Mouse (Mus musculus) cerebellum, postnatal 36 days (tissue): ENCODE measurements at regions not wholly inside any gene's neighbourhood (a gene's known extent, or its start where the extent isn't known, plus 50 kb on each side); places are given as distances from the start of the nearest gene placed in this dataset.
"Not testable (repeated sequence)": the region's sequence is repeated elsewhere in the genome, so short reads cannot be mapped to it uniquely, and the experiment has no call there.

Source experiments
- DNase-seq, 2 experiments: peaks; one replicate each; pipeline ENCODE4 v3.0.0; 2021 to 2022; ENCODE audit warnings: mixed read lengths in 2 of 2

DNA sequence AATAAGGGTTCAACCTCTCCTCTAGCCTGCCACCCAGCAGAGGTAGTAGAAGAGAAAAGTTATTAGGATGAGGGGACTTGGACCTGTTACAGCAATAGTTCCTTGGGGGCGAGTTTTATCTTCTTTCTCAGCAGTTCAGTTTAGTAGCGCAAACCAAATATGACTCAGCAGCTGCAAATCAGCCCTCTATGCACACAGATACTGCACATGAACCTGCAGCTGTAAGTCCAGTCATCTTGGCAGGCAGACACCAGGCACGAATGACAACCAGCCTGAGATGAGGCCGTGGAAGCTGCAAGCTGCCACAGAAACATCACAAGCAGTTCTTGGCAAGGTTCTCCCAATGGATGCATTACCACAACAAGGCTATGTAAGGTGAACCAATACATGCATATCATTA, 327.0 kb upstream of the Akr1e1 start:
- no peak for DNase-seq

DNA sequence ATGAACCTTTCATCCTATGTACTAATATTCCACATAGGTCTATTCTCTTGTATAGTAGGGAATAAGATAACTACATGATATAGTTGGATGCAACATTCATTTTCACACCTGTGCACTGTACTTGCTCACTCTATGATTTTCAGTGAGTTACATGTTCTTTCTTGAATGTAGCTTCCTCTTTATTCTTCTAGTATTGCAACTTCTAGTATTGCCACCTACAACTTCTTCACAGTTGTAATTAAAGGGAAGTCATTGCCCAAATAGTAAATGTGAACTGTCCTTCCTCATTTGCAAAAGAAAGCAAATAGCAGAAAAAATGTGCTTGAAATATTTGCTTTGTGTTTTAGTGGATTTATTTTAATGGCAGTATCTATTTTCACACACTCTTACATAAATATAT, 330.9 kb upstream of the Akr1e1 start:
- DNase-seq: no peak

DNA sequence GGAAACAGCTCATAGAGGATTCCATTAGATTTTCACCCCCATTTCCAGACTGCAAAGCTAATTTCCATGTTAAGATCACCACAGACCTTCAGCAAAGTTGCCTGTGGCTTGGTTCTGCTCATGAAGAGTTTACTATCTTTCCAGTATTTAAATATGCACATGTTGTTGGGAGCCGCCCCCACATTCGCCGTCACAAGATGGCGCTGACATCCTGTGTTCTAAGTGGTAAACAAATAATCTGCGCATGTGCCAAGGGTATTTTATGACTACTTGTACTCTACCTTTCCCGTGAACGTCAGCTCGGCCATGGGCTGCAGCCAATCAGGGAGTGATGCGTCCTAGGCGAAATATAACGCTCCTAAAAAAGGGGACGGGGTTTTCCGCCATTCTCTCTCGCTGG, 333.5 kb upstream of the Akr1e1 start:
- DNase-seq: peak; percentile 16 to 36

DNA sequence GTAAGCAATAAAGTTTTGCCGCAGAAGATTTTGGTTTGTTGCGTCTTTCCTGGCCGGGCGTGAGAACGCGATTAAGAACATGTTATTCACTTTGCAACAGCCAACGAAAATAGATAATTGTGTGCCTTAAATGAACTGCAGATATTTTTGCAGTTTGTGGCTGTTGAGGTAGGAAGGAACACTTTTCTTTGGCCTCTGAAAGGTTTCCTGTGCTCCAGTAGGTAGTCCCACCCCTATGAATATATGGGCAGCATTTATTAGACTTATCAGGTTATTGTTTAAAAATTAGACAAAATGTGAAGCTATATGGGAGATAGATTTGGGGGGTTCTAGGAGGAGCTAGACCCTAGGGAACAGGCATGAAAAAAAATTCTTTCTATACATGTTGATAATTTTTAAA, 334.1 kb upstream of the Akr1e1 start:
- peak in 1 of 2 experiments; percentile 4 for DNase-seq

DNA sequence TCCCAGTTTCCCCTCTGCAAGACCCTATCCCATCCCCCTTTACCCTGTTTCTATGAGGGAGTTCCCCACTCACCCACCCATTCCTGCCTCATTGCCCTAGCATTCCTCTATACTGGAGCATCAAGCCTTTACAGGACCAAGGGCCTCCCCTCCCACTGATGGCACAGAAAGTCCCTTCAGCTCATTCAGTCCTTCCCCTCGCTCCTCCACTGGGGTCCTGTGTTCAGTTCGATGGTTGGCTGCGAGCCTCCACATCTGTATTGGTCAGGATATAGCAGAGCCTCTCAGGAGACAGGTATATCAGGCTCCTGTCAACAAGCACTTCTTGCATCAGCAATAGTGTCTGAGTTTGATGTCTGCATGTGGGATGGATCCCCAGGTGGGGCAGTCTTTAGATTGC, 346.4 kb upstream of the Akr1e1 start:
- no peak for DNase-seq

DNA sequence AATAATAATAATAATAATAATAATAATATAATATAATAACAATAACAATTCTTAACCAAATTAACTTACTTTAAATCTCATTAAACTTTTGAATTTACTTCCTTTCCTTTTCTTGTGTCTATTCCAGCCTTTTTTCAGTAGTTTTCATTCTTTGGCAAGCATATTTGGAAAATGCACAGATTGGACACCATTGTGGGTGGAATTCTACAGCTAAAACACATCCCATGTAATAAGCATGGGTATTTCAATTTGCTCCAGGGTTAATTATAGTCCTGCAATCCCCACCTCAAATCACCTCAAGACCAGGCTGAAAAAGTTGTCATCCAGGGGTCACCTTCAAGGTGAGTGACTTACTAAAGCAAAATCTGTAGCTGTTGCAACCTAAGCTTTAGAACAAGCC, 355.9 kb upstream of the Akr1e1 start:
- DNase-seq: no peak

DNA sequence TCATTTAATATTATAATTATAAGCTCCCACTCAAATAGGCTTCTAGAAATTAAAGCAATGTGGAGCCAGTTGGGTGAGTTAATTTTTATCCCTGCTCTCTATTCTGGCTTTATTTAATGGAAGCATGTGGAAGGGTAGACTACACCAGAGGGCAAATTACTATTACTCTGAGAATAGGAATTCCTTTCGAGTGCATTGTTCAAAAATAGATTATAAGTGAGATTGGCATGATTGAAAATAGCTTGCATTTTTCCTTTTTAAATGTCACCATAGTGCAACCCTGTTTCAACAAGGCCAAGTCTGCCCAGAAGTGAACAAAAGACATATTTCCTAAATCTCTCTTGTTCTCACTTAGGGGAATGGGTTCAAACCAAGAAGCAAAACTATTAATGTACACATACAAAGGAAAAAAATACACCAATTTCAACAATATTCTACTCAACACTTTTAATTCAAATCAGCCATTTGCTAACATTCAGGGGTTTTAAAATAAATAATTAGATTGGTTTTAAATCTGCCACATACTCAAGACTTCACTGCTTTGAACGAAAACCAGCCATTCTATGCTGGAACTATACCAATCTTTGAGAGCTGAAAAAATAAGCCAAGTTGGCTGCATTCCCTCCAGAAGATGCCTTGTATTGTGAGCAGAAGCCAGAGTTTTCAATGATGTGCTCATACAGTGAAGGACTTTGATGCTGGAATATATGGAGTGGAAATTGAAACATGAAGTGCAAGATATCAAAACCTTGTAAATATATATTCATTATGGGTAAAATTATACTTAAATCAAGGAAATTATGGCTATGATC, 361.3 kb upstream of the Akr1e1 start:
- DNase-seq: no peak

DNA sequence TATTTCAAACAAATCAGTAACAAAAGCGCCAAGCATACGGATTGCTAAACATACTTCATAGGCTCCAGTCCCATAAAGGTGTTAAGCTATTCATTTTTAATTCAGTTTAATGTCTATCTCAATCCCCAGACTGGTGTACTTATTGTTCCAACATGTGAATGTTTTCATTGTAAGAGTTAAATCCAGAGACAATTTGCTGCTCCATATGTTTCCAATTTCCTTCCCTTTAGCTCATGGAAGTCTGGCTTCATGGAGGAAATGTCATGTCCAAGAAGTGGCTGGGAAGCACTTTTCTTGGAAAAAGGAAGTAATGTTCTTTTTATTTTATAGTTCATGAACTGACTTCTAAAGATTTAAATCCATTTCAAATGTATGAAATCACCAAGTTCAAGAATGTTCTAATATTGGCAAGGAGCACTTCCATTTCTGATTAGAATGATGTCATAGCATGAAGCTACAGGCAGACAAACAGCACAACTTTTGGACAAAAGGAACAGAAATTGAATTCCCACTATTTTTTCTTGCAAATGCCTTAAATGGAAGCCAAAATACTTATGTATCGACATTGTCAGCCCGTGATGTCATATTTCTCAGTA, 362.6 kb upstream of the Akr1e1 start:
- DNase-seq: no peak

DNA sequence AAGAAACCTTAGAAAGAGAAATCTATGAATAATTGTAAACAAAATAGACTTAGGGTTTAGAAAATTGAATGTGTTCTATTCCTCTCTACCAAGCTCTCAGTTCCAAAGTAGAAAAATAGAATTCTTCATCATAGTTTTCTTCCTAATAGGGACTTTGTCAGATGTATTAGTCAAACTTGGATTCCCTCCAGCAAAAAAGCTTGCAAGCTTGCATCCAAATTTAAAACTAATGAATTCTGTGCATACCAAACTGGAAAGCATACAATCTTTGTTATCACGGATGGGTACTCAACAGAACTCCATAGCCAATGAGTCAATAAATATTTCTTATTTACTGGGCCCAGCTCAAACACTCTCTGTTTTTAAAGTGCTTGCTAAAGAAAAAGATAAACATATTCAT, 383.9 kb upstream of the Akr1e1 start:
- no peak for DNase-seq

DNA sequence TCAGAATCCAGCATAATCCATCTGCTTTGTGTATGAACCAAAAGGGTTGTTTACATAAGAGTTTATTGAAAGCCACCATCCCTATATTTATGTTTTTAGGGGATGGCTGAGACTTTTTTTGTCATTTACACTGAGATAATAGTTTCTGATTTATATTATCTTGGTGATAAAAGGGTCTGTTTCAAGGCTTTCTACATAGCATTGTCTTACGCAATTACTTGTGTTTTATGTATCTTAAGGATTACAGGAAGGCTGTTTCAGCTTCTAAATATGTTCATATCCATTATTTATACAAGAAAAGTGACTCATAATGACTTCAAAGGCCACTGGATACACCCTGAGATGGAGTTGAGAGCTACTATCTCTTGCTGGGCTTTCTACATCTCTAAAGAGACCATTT, 399.3 kb upstream of the Akr1e1 start:
- no peak for DNase-seq

DNA sequence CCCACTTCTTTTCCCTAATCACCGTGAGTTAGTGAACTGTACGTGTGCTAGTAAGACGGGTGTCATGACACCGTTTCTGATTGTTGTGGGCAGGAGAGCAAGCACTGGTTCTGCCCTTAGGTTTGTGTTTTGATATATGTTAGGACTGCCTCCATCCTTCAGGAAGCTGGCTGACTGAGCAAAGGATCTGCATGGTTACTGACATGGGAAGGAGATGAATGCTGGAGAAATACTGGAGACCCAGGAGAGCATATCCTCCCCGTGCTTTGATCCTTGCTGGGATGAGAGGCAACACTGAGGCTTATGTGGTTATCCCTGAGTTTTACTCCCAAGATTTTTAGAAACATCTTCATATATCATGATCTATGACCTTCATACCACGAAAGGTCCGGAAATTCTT, 413.5 kb upstream of the Akr1e1 start:
- DNase-seq: no peak

DNA sequence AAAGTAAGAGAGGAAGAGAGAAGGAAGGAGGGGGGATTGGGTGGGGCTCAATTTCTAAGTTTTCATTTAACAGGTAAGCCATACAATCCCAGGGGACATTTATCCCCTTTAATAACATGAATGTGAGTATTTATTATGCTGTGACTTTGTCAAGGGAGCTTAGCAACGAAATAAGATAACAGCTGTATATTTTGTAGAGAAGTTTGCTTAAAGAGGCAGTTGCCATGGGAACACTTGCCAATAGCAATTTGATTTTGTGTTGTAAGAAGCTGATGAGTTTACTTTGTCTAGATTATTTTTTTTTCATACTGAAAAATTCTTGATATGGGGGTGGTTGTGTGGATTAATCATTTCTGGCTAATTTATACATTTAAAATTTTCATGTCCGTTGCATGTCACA, 450.9 kb upstream of the Akr1e1 start:
- no peak for DNase-seq

DNA sequence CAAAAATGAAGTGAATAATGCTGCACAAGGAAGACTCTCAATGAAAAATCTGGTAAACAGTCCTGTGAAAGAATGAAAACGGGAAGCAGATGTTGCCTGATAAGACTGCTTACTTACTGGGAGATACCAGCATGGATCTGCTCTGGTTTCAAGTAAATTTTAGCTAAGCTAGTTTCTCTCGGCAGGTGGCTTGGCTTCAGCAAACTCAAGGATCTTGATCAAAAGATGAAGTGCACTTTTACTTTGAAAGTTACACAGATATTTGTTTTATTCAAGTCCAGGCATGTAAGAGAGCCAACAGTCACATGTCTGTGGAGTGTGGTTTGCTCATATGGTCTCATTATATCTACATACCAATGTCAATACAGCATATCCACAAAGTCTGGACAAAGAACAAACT, 451.5 kb upstream of the Akr1e1 start:
- DNase-seq: no peak

DNA sequence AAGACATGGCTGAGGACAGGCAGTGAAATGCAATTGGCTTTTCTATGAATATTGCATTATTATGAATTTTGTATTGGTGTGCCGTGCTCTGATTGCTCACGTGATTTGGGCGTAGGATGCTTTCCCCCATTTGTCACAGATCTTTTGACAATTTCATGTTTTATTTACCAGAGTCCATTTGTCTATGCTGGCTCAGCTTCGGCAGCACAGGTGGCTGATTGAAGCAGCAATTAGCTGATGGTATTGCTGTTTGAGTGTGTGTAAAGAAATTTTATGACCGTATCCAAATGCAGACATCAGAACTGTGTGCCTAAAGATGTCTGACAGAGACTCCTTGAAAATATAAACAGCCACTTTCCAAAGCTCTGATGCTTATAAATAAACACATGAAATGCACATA, 498.5 kb upstream of the Akr1e1 start:
- DNase-seq: no peak

DNA sequence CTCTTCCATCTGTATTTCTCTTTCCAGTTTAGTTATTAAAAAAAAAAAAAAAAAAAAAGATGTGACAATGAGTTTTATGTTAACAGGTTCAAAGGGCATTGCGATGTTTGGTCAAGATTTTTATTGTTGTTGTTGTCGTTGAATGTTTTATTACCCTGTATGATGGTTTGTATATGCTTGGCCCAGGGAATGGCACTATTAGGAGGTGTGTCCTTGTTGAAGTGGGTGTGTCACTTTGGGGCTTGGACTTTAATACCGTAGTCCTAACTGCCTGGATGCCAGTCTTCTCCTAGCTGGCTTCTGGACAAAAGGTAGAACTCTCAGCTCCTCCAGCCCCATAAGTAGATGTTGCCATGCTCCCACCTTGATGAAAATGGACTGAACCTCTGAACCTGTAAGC, 545.9 kb upstream of the Akr1e1 start:
- DNase-seq: no peak

DNA sequence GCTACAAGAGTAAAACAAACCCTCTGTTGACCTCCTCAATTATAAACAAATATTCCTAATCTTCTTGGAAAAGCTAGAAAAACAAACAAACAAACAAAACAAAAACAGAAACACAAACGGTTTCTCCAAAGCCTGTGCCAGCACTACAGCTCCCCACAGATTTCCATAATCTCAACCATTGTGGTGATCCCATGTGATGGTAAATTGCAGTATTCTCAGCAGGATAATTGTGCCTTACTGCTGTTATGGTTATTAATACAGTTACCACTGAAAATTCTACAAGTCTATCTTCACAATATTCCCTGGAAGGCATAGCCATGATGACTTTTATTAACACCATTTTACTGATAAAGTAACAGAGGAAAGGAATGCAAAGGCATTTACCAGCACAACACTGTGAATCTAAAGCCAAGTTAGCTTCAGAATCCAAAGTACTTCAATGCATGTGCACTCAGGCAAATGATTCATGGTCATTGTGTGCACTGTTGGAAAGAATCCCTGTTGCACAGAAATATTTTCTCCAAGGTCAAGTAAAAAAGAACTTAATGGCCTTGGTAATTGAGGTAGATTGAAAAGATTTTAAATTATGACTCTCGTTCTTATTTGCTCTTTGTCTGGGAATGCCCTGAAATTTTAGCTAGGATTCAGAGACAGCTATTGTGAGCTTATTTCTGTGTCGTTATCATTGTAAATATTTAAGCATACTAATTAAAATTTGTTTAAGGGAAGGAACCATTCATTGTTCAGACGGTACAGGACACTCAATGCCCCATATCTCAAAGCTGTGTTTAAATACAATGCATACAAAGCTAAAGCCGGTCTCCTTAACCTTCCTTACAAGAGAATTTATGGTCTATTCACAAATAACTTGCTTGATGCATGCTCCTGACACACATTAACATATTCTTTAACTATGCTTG, 551.1 kb upstream of the Akr1e1 start:
- no peak for DNase-seq

DNA sequence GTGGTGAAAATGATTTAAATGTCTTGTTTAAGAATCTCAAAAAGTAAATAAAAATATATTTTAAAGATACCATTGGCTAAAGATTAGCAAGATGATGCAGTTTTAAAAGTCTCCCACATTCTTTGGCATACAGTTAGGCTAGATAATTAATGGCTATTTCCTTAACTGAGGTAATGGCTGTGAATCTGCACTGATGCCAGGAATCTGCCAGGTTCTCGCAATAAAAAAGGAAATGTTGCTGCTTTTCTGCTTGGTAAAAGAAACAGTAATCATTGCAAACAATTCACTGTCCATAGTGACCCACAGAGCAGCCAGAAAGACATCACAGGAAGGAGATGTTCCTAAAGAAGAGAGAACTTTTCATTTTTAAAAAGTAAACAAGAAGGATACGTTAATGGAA, 557.7 kb upstream of the Akr1e1 start:
- DNase-seq: no peak

DNA sequence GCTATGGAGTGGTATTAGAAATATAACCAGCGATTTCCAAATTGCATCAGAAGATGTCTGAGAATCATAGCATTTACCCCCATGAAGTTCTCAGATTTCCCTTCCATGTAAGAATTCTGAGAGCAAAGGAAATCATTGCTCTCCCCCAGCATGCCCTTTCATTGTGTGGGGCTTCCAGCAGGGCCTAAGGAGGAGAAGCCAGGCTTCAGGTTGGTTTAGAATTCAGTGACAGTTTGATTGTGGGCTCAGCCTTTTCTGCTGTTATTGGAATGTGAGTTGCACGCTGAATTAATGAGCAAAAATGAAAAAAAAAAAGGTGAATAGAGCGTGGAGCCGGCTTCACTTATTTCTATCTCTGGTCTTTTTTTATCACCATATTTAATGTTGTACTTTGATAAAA, 570.0 kb upstream of the Akr1e1 start:
- no peak for DNase-seq

DNA sequence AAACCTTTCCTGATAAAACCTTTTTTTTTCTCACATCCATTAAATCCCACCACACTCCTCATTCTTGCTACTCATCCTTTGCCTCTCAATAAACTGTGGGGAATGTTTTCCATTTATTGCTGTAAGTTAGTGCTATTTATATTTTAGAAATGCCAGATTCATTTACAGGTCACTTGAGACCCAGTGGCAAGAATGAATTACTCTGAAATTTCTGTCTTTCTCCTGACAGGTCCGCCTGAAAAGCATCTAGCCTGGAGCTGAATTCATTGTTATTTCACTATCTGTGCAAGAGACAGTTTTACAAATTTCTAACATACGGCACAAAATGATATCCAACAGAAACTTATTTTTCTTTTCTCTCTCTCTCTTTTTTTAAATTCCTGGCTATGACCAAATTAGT, 570.6 kb upstream of the Akr1e1 start:
- DNase-seq: no peak

DNA sequence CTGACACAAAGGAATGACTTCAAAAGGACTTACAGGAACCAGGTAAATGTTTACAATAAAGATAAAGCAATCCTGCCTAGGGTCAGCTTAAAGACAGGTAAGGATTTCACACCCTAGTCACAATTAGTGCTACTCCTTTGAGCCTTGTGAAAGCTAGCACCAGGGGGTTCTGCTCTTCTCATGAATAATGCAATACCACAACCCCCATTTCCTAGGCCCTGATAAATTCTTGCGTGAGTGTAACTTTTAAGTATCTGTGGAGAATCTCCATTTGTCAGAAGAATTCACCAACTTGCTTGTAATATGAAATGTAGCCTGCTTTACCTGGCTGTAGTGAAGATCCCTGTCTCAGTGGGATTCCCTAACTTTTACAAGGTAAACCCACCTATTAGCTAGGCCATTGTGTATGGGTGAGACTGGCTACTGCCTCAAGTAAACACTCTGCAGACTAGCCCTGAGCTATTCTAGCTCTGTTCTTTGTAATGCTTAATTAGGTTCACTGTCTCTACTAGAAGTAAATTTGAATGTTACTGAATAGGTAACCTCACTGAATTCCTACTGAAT, 576.3 kb upstream of the Akr1e1 start:
- DNase-seq: not testable (repeated sequence)

DNA sequence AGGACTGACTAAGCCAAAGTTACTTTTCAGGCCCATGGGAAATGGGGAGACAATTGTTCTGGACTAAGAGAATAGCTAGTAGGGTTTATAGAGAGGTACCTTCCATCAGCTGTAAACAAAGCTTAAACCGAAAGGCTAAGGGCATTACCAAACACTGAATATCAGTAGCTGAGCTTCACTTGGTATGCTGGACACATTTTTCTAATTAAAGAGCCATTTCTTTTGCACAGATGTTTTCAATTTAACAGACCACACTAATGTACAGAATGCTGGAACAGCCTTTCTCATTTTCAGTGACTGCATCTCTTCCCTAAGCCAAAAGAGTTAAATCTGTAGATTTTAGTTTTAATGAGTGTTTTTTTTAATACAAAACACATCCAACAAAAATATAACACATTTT, 593.8 kb upstream of the Akr1e1 start:
- DNase-seq: no peak

DNA sequence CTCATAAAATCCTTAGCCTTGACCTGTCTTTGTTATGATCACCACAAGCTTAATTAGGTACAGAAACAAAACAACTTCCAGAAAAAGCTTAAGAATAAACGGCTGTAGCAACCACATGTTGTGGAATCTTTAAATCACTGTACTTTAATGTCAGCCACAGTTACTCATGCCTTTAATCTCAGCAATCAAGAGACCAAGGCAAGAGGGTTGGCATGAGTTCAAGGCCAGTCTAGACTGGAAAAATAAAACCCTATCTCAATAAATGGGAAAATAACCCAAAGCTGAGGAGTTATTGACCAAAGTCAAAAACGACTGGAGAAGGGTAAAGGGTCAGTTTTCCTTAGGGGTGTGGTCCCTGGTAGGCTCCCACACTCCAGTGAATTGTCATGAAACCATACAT, 595.2 kb upstream of the Akr1e1 start:
- DNase-seq: no peak

DNA sequence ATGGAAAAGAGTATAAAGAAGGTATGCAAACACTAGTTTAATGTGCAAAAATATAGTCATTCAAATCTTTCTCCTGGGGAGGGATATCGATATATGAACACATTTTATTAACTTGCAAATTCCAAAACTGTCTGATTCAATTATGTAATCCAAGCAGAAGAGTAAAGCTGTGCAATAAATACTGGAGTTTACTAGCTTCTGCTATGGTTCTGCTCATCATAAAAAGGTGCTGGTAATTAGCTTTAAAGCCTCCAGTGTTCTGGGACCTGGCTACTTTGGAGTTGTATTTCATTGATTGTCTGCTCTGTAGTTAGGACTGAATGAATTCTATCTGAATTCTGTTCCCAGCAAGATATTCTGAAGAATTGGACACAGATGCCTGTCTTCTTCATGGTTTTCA, 602.7 kb upstream of the Akr1e1 start:
- DNase-seq: no peak

DNA sequence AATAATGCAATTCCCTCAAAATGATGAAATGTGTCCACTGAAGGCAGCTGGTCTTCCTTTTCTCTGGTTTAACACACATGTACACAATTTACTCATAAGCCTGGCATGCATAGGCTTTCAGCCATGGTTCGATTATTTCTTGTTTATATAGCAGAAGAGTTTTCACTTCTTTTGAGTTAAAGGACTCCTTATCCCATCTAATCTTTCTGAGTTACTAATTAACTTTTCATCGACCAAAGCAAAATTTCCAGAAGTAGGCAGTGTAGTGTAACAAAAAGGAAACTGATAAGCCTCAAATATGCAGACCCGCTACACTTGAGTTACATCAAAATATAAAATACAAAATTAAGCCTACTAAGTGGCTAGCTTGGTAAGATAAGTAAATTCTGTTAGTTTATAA, 620.5 kb upstream of the Akr1e1 start:
- no peak for DNase-seq
